Mouse (Mus musculus) forelimb bud, embryonic 11.5 days (tissue): ENCODE data around the gene Hsd17b2.
A peak's percentile ranks its signal among the peaks of the same experiment; 100 is the strongest.

Experiments used
- DNase-seq: peaks from one replicate; pipeline ENCODE4 v3.0.0-alpha.2; 2012; ENCODE audit warnings: low read depth, low spot score

Gene Hsd17b2

GRCm38 (mm10) chr8:117772126-117772525 is 70.4 kb downstream of the Hsd17b2 start:
- DNase-seq = peak; percentile 57

- no peak for DNase-seq
Observed at GRCm38 (mm10) chr8:117772597-117772996, 70.9 kb downstream of the Hsd17b2 start.

- no peak for DNase-seq
Observed at GRCm38 (mm10) chr8:117775626-117776025, 73.9 kb downstream of the Hsd17b2 start.

- DNase-seq = no peak
Observed at GRCm38 (mm10) chr8:117776075-117776474, 74.4 kb downstream of the Hsd17b2 start.

- no peak for DNase-seq
Observed at GRCm38 (mm10) chr8:117778531-117779322, 77.0 kb downstream of the Hsd17b2 start.

- no peak for DNase-seq
Observed at GRCm38 (mm10) chr8:117779344-117779743, 77.6 kb downstream of the Hsd17b2 start.

- DNase-seq = no peak
Observed at GRCm38 (mm10) chr8:117781375-117782129, 79.8 kb downstream of the Hsd17b2 start.

GRCm38 (mm10) chr8:117783021-117783420 is 81.3 kb downstream of the Hsd17b2 start:
- no peak for DNase-seq

GRCm38 (mm10) chr8:117786428-117786827 is 84.7 kb downstream of the Hsd17b2 start:
- DNase-seq = no peak

GRCm38 (mm10) chr8:117792616-117793144 is 91.0 kb downstream of the Hsd17b2 start:
- no peak for DNase-seq

- DNase-seq = no peak
Observed at GRCm38 (mm10) chr8:117794581-117794980, 92.9 kb downstream of the Hsd17b2 start.

GRCm38 (mm10) chr8:117796464-117796863 is 94.8 kb downstream of the Hsd17b2 start:
- no peak for DNase-seq

GRCm38 (mm10) chr8:117798066-117798465 is 96.4 kb downstream of the Hsd17b2 start:
- no peak for DNase-seq

- peak; percentile 98 for DNase-seq
Observed at GRCm38 (mm10) chr8:117801443-117802298, 100.0 kb downstream of the Hsd17b2 start, which contains the start of gene Mphosph6. Gene Mphosph6 (minus strand): TSS chr8:117801943.

GRCm38 (mm10) chr8:117802299-117802689 is 100.6 kb downstream of the Hsd17b2 start:
- DNase-seq = no peak

- DNase-seq = no peak
Observed at GRCm38 (mm10) chr8:117805419-117805818, 103.7 kb downstream of the Hsd17b2 start.
